Mouse (Mus musculus): ENCODE results near the gene Npdc1.

- no peak for TF ChIP-seq TAL1 (conservative IDR thresholded peaks at IDR 0.05; ENCODE audit: low read depth, low read length)
- TF ChIP-seq CTCF (IDR thresholded peaks at IDR 0.05; ENCODE audit: low read depth, low read length), result no peak
- no peak for TF ChIP-seq GATA2 (IDR thresholded peaks at IDR 0.05; ENCODE audit: borderline replicate concordance, low read depth, low read length)
Measured at GRCm38 (mm10) chr2:25452951-25453350, 53.8 kb downstream of the Npdc1 start.
